Mouse (Mus musculus) ovary, postnatal 10 days (tissue): ENCODE data around the gene Eml5.

ENCODE experiments used
- DNase-seq: peaks from one replicate; pipeline ENCODE4 v3.0.0; 2022; ENCODE audit warnings: low spot score

Eml5 gene

DNA sequence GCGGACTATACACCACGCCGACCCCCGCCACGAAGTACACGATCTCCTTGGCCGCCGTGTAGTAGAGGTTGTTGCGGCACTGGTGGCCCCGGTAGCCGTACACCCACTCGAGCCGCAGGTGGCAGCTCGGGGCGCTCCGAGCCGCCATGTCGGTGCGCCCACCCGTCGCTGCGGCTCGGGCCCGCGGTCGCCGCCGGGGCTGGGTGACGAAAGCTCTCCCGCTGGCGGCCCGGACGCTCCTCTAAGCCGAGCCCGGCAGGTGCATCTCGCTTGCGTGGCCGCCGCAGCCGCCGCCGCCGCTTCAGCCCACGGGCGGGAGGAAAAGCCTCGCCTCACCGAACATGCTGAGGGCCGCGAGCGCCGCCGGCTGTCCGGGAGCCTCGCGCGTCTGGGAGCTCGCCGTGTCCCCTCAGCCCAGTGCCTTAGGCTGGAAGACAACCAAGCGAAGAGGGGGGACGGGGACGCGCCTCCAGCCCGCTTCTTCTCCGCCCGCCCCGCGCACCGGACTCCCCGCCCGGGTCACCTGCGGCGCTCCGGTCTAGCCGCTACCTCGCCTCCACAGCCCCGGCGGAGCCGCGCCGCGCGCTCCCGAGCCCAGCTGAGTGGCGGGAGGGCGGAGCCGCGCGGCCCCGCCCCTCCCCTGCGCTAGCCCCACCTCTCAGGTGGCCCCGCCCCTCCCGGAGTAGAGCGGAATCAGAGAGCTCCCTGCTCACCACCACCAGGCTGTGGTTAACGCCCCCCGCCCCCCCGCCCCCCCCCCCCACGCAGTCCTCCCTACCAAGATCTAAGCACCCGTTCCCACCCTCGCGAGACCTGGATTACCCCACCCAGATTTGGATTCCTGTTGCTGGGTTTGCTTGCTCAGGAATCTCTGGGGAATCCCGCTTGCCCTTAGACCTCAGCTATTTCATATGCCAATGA lies at the start of gene Eml5:
TSS of gene Eml5 (minus strand) at position 604 of the 921 bp plus-strand sequence.
- peak; percentile 41 for DNase-seq

DNA sequence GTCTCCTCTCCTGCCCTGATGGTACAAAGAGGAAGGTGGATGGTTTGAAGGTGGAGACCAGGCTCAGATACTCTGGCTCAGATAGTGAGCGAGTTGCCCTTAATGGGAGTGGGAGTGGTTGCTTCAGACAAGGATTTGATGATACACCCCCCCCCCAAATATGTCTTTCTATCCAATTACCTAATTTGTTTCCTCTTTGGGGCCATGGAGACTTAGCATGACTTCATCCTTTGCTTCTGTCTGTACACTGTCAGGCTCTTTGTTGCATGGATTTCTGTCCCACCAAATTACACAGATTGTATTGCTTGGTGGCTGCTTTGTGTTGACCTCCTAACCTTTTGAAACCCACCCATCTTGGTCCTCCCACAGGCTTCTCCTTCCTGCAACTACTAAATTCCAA lies 31.6 kb upstream of the Eml5 start:
- DNase-seq, result no peak

DNA sequence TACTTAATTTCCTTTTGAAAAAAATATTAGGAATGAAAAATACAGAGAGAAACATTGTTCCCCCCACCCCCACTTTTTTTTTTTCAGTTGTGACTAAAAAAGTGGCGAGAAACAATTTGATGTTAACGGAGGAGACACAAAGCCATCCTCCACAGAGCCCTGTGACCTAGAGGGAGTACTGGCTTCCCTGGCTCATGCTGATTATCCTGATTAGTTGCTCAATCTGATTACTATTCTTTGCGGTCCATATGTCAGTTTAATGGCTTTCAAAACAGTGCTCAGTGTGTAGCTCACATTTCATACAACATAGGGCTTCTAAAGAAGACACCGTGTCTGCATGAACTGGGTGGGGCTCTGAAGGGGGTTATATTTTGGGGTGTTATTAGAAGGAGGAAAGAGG lies 31.2 kb upstream of the Eml5 start:
- no peak for DNase-seq

DNA sequence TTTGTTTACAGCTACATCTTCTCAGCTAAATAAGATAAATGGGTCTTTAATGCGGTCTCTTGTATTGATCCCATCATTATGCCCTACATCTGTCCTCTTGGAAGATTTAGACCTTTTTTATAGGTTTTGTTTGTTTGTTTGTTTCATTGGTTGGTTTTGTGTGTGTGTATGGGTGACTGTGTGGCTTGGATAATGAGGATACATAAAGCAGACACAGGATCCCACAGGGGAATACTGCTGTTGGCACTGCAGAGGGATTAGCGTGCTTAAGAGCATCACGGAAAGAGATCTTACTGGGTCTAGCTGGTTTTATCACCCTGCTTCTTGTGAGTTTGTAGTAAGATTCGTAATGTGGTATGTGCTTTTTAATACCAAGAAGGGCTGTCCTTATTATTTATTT lies 29.9 kb upstream of the Eml5 start:
- no peak for DNase-seq

DNA sequence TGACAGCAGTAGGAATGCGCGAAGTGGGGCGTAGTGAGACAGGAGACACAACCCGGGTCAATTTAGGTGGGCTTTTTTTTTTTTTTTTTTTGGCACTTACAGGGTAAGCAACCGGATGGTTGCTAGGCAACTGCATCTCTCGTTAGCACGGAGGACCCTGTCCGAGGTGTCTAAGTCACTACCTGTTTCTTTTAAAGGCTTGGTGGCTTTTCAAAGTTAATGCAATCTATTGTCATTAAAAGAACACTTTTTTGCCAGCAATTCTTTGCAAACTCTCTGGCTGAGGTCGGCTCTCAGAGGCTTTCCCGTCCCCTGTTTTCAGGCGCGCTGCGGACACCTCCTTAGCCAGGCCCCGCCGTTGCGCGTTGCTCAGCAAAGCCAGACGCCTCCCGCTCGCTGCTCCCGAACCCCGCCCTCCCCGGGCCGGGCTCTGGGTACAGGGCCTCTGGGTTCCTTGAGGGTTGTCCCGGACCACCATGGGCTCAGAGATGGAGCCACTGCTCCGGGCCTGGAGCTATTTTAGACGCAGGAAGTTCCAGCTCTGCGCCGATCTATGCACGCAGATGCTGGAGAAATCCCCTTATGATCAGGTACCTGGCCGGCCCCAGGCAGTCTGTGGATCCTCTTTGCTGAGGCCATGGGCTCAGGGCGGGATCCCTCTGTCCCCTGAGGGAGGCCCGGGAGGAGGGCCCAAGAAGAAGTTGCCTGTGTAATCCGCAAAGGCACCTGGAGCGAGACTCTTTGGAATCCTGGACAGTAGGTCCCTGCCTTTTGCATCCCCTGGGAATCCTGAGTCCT lies 19.1 kb upstream of the Eml5 start, which contains the start of gene Ttc8:
TSS of gene Ttc8 (plus strand) at position 381 of the 798 bp plus-strand sequence.
- peak; percentile 78 for DNase-seq

DNA sequence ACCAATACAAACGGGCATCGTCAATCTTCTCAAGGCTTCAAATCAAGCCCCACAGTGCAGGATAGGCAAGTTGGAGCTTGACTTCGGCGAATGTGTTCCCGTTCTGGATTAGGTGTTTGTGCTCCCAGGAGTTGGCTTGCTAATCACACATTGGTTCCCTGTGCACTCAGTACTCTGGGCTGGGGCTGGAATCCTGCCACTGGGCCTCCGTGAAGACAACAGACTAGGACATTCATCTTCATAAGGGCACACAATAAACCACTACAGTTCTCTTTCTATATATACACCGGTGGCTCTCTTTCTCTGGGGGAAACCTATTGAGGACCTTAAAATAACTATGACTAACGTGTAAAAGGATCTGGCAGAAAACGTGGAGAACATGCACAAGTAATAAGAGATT lies 8.8 kb upstream of the Eml5 start:
- no peak for DNase-seq

DNA sequence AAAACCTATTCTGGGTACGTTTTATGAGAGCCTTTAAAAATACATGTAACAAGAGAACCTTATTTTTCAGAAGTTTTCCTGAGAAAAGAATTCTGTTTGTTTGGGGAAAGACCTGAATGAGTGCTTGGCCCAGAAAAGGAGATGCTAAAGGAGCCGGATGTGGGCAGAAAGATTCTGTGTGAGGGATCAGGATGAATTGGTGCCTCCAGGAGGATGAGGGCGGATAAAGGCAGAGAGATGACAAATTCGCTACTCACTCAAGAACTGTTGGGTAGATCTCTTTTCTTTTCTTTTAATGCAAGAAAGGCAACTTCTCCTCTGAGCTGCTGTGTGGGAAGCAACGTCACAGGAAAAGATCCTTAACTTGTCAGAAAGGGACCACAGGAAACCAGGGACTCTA lies 4.2 kb upstream of the Eml5 start:
- DNase-seq, result no peak

DNA sequence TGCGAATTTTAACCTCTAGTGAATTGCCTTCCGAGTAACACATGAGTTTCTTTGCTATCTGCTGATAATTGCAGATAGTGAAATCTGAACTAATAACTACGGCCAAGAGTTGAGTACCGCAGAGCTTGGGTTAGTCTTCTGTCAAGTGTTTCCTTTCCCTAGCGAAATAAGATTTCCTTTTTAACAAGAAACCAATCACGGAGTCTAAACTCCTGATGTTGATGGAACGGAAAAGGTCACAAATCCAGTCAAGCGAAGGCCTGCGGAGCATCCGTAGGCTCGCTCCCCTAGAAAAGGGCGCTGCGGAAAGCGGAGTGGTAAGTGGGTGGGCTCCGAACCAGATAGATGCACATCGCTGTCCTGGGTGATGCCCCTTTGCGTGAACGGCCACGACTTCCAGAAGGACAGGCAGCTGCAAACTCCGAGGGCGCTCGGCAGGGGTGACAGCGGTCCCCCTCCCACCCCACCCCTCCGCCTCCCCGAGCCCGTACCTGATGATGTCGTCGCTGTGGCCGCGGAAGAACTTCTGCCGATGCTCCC lies 873 bp downstream of the Eml5 start:
- no peak for DNase-seq

DNA sequence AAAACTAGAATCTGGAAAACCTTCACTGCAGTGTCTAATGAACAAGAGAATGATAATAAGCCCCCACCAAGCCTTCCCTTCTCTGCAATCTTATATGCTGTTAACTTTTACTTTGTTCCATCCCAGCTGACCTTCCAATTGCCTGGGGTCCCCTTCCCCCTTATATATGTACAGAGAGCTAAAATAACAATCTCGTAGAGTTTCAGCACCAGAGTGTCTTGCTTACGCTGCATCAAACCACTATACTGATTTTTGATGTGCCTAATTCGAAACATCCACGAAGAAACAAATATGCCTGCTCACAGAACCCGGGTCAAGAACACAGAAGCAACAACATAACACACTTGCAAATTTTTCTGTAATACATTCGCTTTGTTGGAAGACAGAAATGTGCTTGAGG lies 1.6 kb downstream of the Eml5 start:
- no peak for DNase-seq

DNA sequence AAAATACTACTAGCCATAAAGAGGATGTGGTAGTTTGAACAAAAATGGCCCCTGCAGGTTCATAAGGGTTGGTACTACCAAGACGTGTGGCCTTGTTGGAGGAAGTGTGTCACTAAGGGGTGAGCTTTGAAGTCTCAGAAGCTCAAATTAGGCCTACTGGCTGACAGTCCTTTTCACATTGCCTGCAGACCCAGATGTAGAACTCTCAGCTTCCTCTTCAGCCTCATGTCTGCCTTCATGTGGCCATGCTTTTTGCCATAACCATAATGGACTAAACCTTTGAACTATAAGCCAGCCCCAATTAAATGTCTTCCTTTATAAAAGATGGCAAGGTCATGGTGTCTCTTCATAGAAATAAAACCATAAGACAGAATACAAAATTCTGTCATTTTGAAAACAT lies 4.5 kb downstream of the Eml5 start:
- no peak for DNase-seq

DNA sequence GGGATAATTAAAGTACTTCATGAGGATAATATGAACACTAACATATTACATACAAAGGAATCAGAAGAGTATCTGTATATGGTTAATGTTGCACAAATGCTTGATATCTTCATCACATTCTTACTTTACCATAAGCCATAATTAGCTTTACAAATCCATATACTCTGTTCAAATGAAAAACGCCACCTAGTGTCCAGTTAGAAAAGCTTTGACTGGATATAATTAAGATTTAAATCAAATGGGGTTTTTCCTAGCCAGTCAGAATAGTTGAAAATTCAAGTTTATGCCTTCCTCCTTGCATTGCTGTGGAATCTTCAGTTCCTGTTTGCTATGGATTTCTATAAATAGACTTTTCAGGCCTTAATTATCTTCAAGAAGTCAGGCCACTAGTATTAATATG lies 16.8 kb downstream of the Eml5 start:
- no peak for DNase-seq

DNA sequence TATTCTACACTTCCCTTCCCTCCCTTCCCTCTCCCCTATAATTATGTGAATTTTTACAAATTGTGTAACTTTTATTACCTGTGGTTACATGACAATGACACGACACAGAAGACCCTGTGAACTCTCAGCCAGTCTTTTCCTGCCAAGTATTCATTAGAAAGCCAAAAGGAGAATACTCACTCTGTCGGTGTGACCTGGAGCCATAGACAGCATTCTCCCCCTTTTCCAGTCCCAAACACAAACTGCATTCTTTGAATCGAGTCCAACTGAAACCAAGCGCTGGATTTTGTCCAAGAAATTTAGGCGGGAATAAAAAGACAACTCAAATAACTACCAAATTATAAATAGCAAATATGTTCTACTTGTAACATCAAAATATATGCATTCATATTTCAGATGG lies 19.5 kb downstream of the Eml5 start:
- no peak for DNase-seq

DNA sequence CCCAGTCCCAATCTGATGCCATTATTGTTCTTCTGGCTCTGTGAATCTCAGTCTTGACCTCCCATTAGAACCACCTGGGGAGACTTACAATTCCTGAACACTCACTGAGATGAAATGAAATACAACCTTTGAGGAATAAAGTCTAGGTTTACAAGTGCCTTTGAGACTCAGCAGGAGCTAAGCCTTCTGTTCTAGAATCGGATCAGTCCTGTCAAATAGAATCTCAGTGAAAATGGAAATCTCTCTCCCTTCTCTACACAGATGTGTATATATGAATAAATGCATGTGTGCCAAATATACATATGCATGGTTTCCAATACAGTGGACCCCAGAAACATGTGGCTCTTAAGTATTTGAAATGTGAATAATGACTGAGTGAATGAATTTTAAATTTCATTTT lies 22.6 kb downstream of the Eml5 start:
- DNase-seq, result no peak

DNA sequence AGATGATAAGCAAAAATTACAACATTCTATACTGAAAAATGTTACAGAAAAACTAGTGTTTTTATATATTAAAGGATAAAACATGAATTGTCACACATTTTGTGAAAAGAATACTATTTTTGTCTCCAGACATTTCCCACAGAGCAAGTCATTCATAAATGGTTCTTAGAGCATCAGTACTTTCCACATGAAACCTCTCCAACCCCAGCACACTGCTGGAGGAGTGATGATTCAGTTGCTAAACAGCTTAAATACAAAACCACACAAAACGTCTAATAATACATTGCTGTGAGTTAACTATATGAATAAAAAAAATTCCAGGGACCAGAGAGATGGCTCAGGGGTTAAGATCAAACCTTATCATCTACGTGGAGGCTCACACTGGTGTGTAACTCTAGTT lies 26.1 kb downstream of the Eml5 start:
- no peak for DNase-seq

DNA sequence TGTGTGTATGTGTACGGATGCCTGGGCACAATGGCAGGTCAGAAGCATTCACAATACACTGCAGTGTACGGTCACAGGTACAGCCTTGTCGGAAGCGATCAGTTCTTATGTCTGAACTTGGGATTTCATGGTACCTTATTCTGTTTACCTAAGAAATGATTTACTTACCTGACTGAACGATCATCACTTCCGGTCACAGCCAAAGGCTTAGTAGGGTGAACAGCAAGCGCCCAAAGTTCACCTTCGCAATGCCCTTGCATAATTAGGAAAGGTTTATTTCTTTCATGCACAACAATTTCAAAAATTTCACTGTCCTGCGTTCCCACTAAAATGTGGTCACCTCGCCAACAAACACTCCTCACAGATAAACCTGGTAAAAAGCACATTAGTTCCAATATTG lies 28.4 kb downstream of the Eml5 start:
- DNase-seq, result no peak

DNA sequence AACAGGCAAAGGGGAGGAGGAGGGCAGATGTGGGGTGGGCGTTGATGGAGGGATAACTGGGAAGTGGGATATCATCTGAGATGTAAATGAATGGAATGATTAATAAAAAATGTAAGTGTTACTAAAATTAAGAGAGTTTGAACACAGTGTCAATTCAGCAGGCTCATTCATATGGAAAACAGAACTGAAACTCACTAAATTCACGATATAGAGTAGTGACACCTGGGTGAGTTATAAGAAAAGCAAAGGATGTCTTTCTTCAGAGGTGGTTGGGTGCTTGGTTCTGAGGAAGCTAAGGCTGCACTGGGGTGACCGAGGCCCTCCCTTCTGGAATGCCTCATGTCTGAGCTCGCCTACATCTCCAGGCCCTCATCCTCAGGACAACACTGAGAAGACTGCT lies 37.8 kb downstream of the Eml5 start:
- no peak for DNase-seq

DNA sequence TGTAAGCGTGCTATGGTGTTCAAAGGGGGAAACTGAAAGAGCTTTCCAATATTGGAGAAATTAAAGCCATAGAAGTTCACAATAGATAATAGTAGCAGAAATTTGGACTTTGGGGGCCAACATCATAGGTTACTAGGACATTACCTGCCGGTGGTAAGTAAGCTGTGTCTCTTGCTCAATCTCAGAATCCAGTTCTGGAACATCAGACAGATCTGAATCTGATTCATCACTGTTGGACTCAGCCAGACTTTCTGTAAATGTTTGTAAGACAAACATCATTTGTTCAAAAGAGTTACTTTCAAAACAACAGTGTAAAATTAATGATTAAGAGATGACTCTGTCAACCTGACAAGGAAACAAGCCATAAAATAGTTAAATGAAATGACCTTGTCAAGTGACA lies 41.0 kb downstream of the Eml5 start:
- no peak for DNase-seq

DNA sequence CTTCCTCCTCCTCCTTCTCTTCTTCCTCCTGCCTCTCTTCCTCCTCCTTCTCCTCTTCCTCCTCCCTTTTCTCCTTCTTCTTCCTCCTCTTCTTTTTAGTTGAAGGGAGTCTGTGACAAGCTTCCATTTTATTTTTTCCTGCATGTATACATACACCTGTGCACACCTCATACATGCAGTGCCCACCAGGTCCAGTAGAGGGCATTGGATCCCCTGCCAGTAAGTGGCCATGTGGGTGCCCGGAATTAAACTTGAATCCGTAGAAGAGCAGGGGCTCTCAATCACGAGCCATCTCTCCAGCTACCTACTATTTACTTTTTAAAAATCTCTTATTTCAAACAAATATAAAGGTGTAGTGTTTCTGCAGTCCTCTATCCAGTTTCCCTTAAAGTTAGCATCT lies 50.5 kb downstream of the Eml5 start:
- no peak for DNase-seq

DNA sequence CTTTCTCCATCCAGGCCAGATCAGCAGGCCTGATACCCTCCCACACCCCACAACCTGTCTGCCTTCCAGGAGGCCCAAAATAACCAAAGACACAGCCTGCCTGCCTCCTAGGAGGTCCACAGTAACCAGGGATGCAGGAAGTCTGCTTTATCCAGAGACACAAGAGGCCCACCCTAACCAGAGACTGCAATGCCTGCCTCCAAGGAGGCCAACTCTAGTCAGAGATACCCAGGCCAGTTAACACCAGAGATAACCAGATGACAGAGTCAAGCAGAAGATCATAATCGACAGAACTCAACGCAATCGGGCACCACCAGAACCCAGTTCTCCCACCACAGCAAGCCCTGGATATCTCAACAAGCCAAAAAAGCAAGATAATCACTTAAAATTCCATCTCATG lies 56.5 kb downstream of the Eml5 start:
- DNase-seq, result no peak

DNA sequence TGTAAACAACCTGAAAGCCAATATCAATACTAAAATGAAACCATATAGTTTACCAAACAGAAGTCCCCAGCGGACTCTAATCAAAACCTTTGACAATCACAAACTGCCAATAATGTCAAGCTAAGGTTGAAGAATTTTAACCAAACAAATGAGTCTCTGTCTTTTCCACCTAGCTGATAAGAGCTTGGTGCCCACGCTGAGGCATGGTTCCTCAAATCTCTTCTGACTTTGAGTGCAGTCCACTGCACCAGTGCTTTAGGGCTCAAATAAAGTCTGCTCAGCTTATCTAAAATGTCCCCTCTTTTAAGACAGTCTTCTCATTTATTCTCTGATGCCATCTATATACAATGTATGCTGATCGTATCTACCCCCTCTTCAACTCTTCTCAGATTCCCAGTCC lies 61.1 kb downstream of the Eml5 start:
- DNase-seq, result no peak

DNA sequence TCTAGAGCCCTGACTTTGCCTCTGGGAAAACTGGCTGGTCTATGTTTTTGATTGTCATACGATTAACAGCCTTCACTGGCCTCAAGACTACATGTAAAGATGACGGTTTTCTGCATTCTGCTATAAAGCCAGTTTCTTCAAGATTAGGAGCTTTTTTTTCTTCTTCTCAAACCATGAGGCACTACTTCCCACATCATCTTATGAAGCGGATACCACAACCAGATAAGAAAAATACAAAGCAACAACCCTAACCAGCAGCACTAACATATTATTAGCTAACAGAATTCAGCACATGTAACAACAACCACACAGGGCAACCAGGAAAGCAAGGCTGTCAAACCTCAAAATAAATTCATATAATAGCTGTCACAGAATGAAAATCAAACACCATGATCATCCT lies 63.3 kb downstream of the Eml5 start:
- no peak for DNase-seq

DNA sequence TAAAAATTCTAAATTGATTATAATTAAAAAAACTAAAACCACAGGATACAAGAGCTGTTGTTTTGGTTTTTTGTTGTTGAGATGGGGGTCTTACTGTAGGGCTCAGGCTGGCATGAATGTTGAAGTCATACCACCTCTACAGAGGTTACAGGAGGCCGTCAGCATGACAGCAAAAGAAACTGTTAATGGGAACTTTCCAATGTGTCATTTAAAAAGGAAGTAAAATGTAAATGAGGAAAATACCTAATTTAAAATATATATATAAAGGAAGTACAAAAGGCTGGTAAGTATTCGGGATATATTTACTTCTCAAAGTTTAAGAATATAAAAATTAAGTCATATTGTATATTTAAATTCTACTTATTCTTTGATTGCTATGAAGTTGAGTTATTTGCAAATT lies 65.8 kb downstream of the Eml5 start:
- no peak for DNase-seq

DNA sequence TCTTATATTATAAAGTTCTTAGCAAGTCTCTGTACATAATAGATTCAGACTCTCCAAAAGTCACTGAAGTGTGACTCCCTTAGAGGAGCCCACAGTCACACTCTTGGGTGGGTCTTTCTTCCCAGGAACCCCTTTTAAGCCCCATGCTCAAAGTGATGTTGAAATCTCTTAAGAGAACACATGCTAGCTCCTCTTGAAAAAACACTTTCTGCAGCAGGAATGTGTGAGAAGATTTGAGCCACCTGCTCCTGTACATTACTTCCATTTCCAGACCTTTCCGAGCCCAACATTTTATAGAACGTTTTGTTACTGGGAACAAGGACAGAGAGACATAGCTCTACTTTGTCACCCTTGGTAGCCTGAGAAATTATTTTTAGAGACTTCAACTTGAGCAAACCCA lies 66.4 kb downstream of the Eml5 start:
- DNase-seq, result no peak
